Mouse (Mus musculus): ENCODE measurements around the gene Eps15. TPM values are rescaled to one million over a fixed set of nuclear protein-coding genes. Genes with fewer than 3 reads are reported as not detected.

The Eps15 gene
- total RNA-seq, 1 experiment from 2014 or later, result 103 TPM

DNA sequence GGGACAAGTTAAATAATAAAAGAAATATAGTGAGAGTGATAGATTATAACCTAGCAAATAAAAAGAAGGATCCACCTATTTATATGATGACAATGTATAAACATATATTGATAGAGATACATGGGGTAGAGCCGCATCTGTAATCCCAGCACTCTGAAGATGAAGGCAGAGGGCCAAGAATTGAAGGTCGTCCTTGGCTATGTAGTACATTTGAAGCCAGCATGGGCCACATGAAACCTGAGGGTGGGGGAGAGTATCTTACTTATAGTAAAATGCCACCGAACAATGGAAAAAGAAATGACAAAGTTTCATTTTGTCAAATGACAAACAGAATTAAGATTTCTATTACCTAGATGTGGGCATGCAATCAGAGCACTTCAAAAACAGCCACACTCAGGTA, 14.0 kb upstream of the Eps15 start:
- no peak for ATAC-seq (replicated peaks; ENCODE audit: insufficient number of reproducible peaks, low FRiP score, low TSS enrichment, poor library complexity, severe bottlenecking)

DNA sequence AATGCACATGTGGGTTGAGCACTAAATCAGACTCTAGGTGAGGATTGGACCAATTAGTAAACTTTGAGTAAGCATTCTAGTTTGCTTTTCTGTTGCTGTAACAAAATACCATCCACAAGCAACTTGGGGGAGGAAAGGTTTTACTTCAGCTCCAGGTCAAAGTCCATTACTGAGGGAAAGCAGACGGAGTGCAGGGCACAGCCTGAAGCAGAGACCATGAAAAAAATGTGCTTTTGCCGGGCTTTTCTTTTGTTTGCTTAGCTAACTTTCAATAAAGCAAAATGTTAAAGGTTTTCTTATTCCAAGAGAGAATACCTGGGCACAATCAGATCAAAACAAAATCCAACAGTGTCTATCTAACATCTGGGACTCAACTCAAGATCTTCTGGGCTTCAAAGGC, 13.3 kb upstream of the Eps15 start:
- ATAC-seq (replicated peaks; ENCODE audit: insufficient number of reproducible peaks, low FRiP score, low TSS enrichment, poor library complexity, severe bottlenecking), result no peak

DNA sequence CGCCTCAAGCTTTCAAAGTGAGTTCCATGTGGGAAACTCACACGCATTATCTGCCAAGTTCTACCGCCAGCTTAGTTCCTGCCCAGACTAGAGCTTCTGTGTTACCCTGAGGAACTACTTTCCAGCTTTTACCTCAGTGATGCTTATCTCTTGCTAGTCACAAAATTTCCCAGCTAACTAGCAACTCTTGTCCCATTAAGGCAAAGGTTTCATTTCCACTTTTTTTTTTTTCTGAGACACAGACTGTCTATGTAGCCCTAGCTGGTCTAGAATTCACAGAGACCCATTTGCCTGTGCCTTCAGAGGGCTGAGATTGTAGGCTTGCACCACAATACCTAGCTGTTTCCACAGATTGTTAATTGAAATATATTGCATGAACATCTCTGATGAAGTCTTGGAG, 12.6 kb upstream of the Eps15 start:
- ATAC-seq (replicated peaks; ENCODE audit: insufficient number of reproducible peaks, low FRiP score, low TSS enrichment, poor library complexity, severe bottlenecking), result no peak

DNA sequence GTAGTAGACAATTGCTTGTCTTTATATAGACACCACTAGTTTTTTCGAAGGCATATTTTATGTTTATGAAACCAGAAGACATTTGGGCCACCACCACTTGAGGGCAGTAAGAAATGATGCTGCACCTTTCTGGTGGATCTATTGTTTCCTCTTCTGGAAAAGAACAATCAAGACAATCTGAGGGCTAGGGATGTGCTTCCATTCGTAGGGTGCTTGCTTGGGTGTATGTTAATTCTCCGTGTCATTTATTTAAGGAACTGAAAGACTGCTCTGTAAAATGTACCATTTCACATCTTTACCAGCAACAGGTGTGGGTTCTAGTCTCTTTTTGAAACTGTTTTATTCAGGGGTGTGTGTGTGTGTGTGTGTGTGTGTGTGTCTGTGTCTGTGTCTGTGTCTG, 11.2 kb upstream of the Eps15 start:
- ATAC-seq (replicated peaks; ENCODE audit: insufficient number of reproducible peaks, low FRiP score, low TSS enrichment, poor library complexity, severe bottlenecking), result no peak; the same call in 1 of the 2 replicates

DNA sequence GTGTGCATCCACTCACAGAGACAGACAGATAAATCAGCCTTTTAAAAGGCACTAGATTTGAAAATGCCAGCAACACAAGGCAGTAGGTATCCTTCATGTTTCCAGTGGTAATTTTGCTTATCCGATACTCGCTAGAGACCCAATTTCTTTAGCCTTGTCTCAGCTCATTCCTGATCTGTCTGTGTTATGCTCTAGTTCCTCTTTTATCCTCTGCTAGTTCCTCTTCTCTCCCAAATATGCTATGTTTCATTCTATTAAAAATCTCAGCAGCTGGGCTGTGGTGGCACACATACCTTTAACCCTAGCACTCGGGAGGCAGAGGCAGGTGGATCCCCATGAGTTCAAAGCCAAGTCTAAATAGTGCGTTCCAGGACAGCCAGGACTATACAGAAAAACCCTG, 8.3 kb upstream of the Eps15 start:
- ATAC-seq (replicated peaks; ENCODE audit: insufficient number of reproducible peaks, low FRiP score, low TSS enrichment, poor library complexity, severe bottlenecking), result peak; percentile 57

DNA sequence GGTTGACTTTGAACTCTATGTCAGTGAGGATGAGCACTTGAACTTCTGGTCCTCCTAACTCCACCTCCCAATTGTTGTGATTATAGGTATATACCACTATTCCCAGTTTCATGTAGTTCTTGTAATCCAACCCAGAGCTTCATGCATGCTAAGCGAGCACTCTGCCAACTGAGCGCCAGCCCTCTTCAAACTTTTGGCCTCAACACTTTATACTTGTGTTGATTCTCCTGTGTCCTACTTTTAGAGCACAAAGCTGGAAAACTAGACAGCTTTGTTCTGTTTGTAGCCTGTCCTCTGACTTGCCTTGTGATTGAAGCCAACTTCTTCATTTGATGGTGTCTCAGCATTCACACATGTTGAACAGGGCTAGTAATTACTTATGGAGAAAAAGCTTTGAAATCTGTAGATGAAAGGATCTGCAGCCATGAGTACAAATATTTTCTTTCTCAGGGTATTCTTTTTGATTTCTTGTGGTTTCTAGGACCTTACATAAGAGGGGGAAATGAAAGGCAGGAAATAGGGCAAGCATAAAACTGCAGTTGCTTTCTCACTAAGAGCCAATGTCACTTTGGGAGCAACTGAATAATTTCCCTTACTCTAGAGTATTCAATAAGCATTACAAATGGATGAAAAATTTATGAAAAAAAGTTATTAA, 6.4 kb upstream of the Eps15 start:
- no peak for ATAC-seq (replicated peaks; ENCODE audit: insufficient number of reproducible peaks, low FRiP score, low TSS enrichment, poor library complexity, severe bottlenecking)

DNA sequence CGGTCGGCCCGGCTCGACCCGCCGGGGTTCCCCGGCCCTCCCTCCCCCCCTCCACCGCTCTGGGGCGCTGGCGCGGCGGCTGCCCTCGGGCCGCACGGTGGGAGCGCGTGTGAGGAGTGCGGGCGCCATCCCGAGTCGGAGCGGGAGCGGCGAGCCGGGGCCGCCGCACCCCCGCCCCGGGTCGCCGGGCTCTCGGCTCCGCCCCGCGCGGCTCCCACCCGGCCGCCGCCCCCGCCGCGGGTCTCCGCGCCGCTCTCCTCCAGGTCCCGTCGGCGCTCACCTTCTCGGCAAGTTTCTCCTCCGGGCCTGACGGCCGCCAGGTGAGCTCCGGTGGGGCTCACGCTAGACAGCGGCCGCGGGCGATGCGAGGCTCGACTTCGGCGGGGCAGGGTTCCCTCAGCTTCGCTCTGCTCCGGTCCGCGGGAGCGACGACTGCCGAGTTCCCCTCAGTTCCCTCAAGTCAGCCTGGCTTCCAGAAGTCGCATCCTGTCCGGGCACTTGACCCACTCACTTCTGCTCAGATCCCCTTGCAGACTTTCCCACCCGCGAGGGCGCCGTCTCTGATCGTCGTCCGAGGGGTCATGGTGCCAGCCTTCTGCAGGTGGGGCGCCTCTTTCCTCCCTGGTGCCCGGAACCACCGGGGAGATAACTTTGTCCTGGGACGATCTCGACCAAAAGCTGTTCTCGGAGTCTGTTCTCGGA, 542 bp downstream of the Eps15 start:
- 0 out of 2 replicates have a peak, but pooled peaks have one; percentile 21 for ATAC-seq (replicated peaks; ENCODE audit: insufficient number of reproducible peaks, low FRiP score, low TSS enrichment, poor library complexity, severe bottlenecking)

DNA sequence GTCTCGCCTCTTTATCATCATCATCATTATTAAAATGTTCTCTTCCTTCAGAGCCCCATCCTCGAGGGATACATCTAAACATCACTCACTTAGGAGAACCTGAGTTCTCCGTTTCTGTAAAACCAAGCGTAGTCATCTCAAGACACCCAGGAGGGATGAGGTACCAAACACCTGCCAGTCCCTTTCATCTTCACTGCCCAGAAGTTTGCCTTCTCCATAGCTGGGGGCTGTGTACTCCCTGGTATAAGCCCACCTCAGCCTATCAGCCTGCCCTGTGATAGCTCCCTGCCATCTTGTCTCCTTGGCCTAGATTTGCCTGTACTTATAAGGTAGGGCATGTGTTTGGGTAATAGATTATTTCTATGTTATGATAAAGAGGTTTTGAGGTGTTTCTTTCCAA, 1.1 kb downstream of the Eps15 start:
- no peak for ATAC-seq (replicated peaks; ENCODE audit: insufficient number of reproducible peaks, low FRiP score, low TSS enrichment, poor library complexity, severe bottlenecking)

DNA sequence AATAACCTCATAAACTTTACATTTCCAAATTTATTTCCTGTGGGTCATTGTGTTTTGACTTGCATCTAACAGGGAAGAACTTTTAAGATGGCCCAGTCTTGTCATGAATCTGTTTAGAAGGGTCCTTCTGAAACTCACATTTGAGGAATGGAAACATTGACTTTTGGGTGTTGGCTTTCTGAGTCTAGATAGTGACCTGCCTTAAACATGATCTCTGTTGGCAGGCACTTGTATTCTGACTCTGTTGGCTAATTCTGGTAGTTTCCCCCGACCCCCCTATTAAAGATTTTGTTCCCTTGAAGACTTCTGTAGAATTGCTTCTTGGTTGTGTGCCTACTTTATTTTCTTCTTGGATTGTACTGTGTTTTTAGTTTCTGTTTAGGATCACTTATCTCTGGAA, 1.9 kb downstream of the Eps15 start:
- ATAC-seq (replicated peaks; ENCODE audit: insufficient number of reproducible peaks, low FRiP score, low TSS enrichment, poor library complexity, severe bottlenecking), result no peak

DNA sequence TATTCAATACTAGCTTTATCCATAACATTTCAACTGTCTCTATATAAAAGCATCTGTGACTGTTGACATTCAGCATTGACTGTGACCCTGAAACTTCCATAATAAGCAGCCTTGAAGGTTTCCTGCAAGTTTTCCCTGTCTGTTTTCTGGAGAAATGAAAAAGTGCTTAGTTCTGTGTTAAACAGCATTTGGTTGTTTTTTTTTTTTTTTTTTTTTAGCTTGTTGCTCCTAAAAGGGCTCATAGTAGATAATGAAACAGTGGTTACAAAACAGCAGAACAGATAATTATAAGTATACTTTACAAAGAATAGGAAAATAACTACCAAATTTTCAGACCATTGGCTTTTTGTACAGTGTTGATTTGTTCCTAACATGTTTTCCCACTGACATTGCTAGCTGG, 14.6 kb downstream of the Eps15 start:
- ATAC-seq (replicated peaks; ENCODE audit: insufficient number of reproducible peaks, low FRiP score, low TSS enrichment, poor library complexity, severe bottlenecking), result no peak

DNA sequence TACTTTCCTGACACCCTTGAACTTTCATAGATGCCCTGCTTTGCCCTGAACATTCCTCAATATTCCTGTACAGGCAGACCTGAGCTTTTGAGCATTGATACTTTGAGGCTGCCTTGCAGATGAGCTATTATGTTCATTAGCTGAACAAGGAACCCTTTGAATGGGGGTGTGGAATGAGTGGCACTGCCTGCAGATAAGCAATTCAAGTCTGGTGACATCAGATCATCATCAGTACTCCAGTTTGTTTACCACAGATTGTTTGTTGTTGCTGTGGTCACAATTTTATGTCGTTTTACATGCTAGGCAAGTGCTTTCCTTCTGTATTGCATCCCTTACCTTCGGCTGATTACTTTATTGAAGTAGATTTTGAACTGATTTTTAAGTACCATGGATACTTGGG, 16.4 kb downstream of the Eps15 start:
- no peak for ATAC-seq (replicated peaks; ENCODE audit: insufficient number of reproducible peaks, low FRiP score, low TSS enrichment, poor library complexity, severe bottlenecking)

DNA sequence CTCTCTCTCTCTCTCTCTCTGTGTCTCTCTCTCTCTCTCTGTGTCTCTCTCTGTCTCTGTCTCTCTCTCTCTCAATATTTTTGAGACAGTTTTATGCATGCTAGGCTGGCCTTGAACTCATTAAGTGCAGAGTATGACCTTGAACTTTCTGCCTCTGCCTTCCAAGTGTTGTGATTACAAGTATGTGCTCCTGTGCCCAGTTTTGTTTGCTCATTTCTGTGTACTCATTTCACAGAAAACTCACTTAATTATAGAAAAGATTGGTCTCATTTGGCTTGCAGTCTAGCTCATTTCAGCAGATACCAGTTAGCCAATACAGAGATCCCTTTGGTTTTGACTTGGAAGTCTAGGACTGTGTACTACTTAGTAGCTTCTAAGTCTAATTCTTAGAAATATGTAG, 19.1 kb downstream of the Eps15 start:
- no peak for ATAC-seq (replicated peaks; ENCODE audit: insufficient number of reproducible peaks, low FRiP score, low TSS enrichment, poor library complexity, severe bottlenecking)

DNA sequence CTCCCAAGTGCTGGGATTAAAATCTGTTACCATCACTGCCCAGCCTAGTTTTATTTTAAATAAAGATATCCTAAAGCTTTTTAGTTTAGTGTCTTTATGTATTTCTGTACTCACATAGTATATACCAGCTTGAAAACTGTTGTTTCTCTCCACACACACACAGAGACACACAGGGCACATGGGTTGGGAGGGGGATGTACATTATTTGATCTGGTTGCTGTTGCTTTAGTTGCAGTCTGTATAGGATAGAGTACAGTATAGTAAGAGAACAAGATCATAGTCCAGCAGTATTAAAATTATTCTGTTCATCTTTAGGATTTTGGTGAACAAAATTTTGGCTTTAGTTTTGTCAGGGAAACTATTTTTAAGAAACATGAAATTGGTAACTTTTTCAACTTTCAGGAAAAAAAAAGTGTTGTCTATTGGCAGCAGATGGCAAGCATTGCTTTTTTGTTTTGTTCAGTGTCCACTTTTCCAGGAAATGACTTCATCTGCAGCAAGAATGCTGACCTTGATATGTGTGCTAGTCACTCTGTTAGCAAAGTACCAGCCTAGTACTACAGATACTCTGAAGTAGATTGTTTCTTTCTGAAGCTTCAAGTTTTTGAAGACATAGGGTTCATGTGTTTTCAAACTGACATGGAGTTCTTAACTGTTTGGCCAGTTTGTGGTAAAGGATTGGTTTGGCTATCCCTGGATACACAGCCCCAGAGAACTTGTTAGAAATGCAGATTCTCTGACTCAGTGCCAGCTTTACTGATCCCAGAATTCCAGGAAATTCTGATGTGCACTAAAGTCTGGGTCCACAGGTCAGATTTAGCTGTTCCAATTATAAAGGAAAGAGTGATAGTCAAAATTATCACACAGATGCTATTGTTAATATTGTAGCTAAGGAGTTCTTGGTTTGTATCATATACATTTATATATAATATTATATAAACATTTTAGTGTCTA, 37.1 kb downstream of the Eps15 start:
- ATAC-seq (replicated peaks; ENCODE audit: insufficient number of reproducible peaks, low FRiP score, low TSS enrichment, poor library complexity, severe bottlenecking), result no peak

DNA sequence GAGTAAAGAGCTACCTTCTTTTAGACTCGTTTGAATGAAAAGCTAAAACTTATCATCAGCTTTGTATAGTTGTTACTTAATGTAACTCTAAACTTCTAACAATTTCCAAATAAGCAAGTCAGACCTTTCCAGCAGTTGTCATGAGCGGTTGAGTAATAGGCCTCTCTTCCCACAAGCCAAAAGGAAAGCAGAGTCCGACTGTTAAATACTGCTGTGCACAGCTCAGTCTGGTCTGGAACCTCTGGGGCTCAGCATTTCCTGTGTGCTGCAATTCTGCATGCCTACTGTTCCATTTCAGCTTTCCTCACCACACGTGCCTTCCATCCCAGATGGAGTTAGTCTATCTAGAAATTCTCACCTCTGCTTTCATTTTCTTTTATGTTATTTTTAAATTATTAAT, 56.7 kb downstream of the Eps15 start:
- no peak for ATAC-seq (replicated peaks; ENCODE audit: insufficient number of reproducible peaks, low FRiP score, low TSS enrichment, poor library complexity, severe bottlenecking)

DNA sequence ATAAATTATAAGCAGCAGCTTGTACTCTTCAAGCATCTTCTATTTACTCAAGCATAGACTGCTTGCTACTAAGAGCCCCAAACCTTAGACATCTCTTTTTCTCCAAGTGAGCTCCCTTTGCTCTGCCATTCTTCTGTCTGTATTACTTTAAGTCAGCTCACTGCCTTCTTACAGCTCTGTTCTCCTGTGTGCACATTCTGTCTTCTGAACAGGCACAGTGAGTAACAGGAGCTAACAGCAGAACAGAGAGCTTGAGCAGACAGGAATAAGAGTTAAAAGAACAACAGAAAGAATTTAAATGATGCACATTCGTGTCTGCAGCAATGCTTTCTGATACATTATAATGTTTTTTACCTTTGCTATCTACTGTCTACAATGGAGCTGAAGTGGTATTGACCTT, 61.2 kb downstream of the Eps15 start:
- no peak for ATAC-seq (replicated peaks; ENCODE audit: insufficient number of reproducible peaks, low FRiP score, low TSS enrichment, poor library complexity, severe bottlenecking)

DNA sequence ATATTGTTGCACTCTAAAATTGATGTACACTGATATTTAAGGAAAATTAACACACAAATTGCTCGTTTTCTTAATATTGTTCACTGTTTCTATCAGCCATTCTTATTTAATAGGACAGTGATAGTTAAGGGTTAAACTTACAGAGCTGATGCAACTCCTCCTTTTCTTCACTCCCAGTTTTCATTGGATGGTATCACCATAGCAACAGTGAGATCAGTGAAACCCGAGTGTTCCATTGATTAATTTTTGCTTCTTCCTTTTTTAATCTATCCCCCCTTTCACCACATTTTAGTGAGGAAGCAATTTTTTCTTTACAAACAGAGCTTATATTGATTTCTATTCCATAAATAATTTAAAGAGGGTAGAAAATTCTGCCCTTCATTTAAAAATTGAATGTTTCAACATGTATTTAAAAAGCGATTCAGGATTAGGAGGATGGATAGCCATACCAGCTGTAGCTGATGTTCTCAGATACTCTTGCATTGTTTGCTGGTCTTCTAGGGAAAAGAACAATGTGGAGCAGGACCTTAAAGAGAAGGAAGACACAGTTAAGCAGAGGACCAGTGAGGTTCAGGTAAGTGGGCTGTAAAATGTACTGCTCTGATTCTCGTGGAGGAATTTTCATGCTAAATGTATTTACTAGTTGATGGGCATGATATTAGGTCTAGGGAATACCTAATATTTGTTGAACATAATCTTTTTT, 62.9 kb downstream of the Eps15 start:
- ATAC-seq (replicated peaks; ENCODE audit: insufficient number of reproducible peaks, low FRiP score, low TSS enrichment, poor library complexity, severe bottlenecking), result no peak

DNA sequence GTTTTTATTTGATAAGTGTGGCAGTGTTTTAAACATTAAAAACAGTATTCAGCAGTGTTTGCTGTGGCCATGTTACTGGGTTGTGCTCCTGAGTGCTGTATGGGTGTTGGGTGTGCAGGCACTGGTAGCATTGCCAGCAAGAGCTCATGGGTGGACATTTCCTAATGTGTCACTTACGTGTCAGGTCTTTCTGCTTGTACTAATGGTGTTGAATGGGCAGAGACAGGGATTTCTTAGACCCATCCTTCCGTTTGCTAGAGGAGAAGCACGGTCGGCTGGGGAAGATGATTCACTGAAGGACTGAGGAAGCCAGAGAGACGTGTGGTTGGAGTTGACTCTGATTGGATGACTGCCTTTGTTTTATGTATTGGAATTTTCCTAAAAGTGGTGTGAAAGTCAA, 63.8 kb downstream of the Eps15 start:
- ATAC-seq (replicated peaks; ENCODE audit: insufficient number of reproducible peaks, low FRiP score, low TSS enrichment, poor library complexity, severe bottlenecking), result no peak

DNA sequence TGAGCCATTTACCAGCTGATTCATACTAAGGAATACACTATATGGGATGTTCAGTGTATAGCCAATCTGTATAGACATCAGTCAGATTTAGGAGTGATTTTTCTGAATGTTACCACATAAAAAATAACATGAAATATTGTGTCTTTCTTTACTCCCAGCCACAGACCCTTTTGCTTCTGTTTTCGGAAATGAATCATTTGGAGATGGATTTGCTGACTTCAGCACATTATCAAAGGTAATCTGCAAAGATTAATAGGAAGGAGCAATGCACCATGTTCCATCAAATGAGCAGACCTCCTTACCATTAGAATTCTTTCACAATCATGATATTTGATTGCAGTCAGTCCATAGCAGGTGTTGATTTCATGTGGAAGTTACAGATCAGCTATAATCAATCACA, 98.0 kb downstream of the Eps15 start:
- no peak for ATAC-seq (replicated peaks; ENCODE audit: insufficient number of reproducible peaks, low FRiP score, low TSS enrichment, poor library complexity, severe bottlenecking)

DNA sequence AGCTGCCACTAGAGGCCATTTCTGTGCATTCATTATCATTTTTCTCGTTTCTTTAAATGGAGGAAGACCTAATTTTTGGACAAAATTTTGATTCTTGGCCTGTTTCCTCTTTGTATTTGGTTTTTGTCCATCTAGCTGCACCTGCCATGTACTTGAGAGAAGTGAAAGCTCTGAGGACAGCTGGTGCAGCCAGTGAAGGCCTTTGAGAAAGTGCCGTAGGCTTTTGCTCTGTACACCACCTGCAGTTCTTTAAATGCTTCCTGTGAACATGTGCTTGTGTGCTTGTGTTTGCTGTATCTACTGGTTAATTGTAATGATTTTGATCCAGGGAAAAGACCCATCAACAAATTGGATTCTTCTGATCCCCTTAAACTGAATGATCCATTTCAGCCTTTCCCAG, 102.4 kb downstream of the Eps15 start:
- no peak for ATAC-seq (replicated peaks; ENCODE audit: insufficient number of reproducible peaks, low FRiP score, low TSS enrichment, poor library complexity, severe bottlenecking)

All from monocyte, adult 5-6 weeks (primary cell).